8 mouse cellular contexts compared by ENCODE assay signal in the genomic region with DNA sequence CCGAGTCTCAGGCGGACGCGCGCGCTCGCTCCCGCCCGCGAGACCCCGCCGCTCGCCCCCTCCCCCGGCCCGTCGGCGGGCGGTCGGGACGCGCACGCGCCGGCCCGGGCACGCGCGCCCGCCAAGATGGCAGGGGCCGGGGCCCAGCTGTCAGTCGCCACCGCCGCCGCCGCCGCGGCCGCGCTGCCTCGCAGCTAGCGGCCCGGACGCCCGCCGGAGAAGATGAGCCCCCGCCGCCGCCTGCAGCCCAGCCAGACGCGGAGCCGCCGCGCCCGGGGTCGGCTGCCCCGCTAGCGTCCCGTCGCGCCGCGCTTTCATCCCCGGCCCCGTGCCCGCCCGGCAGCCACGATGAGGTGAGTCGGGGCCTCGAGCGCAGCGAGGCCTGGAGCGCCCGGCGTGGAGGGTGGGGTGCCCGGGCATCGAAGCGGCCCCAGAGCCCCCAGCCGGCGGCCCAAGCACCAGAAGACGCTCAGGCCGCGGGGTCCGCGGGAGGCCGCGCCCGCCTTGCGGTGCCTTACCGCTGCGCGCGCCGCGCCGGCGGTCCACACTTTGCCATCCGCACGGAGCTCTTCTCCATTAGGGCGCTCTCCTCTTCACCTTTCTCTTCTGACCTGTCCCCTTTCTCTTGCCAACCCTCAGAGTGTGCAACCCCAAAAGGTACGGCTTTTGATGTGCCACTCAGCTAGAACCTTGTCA. TPM values are rescaled to one million over a fixed set of nuclear protein-coding genes. Genes with fewer than 3 reads are reported as not detected.
DNase-seq lines count a peak whose midpoint lies in the region; ATAC-seq and TF ChIP-seq lines count a peak whose summit lies in the region.

No protein-coding gene starts in this region.

- H3K36me3 ChIP-seq in kidney, adult 2 months (ENCODE audit: control insufficient read depth, insufficient read depth, low read length) = no peaks in the 10 kb centered on the region
- no peaks in the 10 kb centered on the region for H3K36me3 ChIP-seq in ES-Bruce4 (ENCODE audit: control insufficient read depth, insufficient read depth, low read length, poor library complexity, severe bottlenecking)
- no peaks in the 10 kb centered on the region for H3K36me3 ChIP-seq in heart, embryonic 16.5 days (ENCODE audit: control insufficient read depth, insufficient read depth)
- H3K36me3 ChIP-seq in liver, embryonic 11.5 days (ENCODE audit: control insufficient read depth, insufficient read depth, low read length) = no peaks in the 10 kb centered on the region
- no peaks in the 10 kb centered on the region for H3K36me3 ChIP-seq in small intestine, adult 2 months (ENCODE audit: control insufficient read depth, insufficient read depth, low read length)

- H3K4me1 ChIP-seq in kidney, adult 2 months (ENCODE audit: control insufficient read depth, insufficient read depth, low read length) = no peaks in the 10 kb centered on the region; the same call in 1 of the 2 replicates
- no peaks in the 10 kb centered on the region for H3K4me1 ChIP-seq in ES-Bruce4 (ENCODE audit: control insufficient read depth, insufficient read depth, low read length)
- peaks cover 38% of the 10 kb centered on the region for H3K4me1 ChIP-seq in heart, embryonic 16.5 days (ENCODE audit: control insufficient read depth, insufficient read depth, low read length)
- peaks cover 7% of the 10 kb centered on the region; the same call in 1 of the 2 replicates for H3K4me1 ChIP-seq in liver, embryonic 11.5 days (replicated peaks; ENCODE audit: control insufficient read depth, insufficient read depth, low read length)
- H3K4me1 ChIP-seq in small intestine, adult 2 months (ENCODE audit: control insufficient read depth, insufficient read depth, insufficient read length, low read length) = peaks cover 5% of the 10 kb centered on the region; the same call in 1 of the 2 replicates

- peak overlapping the region; percentile 87 for H3K4me2 ChIP-seq in heart, embryonic 16.5 days (ENCODE audit: low read depth, low read length)
- H3K4me2 ChIP-seq in liver, embryonic 11.5 days = peak overlapping the region; percentile 88

- H3K9me3 ChIP-seq in ES-Bruce4 (replicated peaks; ENCODE audit: control insufficient read depth, insufficient read depth, low read length, poor library complexity, severe bottlenecking) = no peaks in the 10 kb centered on the region
- H3K9me3 ChIP-seq in heart, embryonic 16.5 days (replicated peaks; ENCODE audit: control insufficient read depth, low read length) = no peaks in the 10 kb centered on the region
- H3K9me3 ChIP-seq in liver, embryonic 11.5 days (ENCODE audit: control insufficient read depth, low read length) = no peaks in the 10 kb centered on the region

- no peak for TF ChIP-seq CTCF in kidney, adult 2 months (conservative IDR thresholded peaks at IDR 0.05; ENCODE audit: insufficient read depth, insufficient read length, low read depth, low read length)
- no peak for TF ChIP-seq CTCF in ES-Bruce4 (IDR thresholded peaks at IDR 0.05; ENCODE audit: low read depth, low read length)
- no peak for TF ChIP-seq CTCF in small intestine, adult 2 months (IDR thresholded peaks at IDR 0.05; ENCODE audit: extremely low read depth, insufficient read length, insufficient replicate concordance, low read depth, low read length)

- peak overlapping the region; percentile 99 for H3K9ac ChIP-seq in ES-Bruce4 (ENCODE audit: low read depth, poor library complexity, severe bottlenecking)
- peak overlapping the region; percentile 90 for H3K9ac ChIP-seq in heart, embryonic 16.5 days (ENCODE audit: low read length)
- H3K9ac ChIP-seq in liver, embryonic 11.5 days (ENCODE audit: low read depth, low read length) = peak overlapping the region; percentile 83

- no peak for TF ChIP-seq POLR2A in kidney, adult 2 months (IDR thresholded peaks at IDR 0.05; ENCODE audit: low read depth, low read length)
- no peak for TF ChIP-seq POLR2A in ES-Bruce4 (IDR thresholded peaks at IDR 0.05; ENCODE audit: insufficient read depth, low read length)
- TF ChIP-seq POLR2A in small intestine, adult 2 months (IDR thresholded peaks at IDR 0.05; ENCODE audit: low read depth, low read length) = no peak

- peak; percentile 22 for DNase-seq in kidney, adult 2 months
- DNase-seq in kidney, postnatal 10 days = no peak
- DNase-seq in cerebellum, adult 8-10 months = peak; percentile 43
- DNase-seq in liver, embryonic 11.5 days (ENCODE audit: low spot score) = peak; percentile 63
- DNase-seq in ovary, postnatal 36 days (ENCODE audit: low spot score) = no peak

- WGBS in kidney, adult 2 months = 2% methylated on average over 99 of the region's 100 CpGs
- WGBS in heart, embryonic 16.5 days = under 1% methylated on average over 97 of the region's 100 CpGs
- 0% methylated on average over 79 of the region's 100 CpGs for WGBS in liver, embryonic 11.5 days
- WGBS in small intestine, adult 2 months = 2% methylated on average over 100 of the region's 100 CpGs

- H3K27me3 ChIP-seq in kidney, adult 2 months (replicated peaks; ENCODE audit: control insufficient read depth, insufficient read depth, low read length) = no peaks in the 10 kb centered on the region
- peaks cover 4% of the 10 kb centered on the region for H3K27me3 ChIP-seq in ES-Bruce4 (ENCODE audit: control insufficient read depth, insufficient read depth, low read length, poor library complexity, severe bottlenecking)
- peaks cover 2% of the 10 kb centered on the region; the same call in 1 of the 2 replicates for H3K27me3 ChIP-seq in heart, embryonic 16.5 days (ENCODE audit: control insufficient read depth, insufficient read depth, low read length)
- peaks cover 10% of the 10 kb centered on the region for H3K27me3 ChIP-seq in liver, embryonic 11.5 days (replicated peaks; ENCODE audit: control insufficient read depth, insufficient read depth, low read length)
- peaks cover 16% of the 10 kb centered on the region; the same call in 1 of the 2 replicates for H3K27me3 ChIP-seq in small intestine, adult 2 months (ENCODE audit: control insufficient read depth, insufficient read depth, low read length)

- no peak overlapping the region for H3K27ac ChIP-seq in kidney, adult 2 months (ENCODE audit: insufficient read depth, low read depth, low read length)
- H3K27ac ChIP-seq in ES-Bruce4 (ENCODE audit: insufficient read depth, low read length) = no peak overlapping the region
- H3K27ac ChIP-seq in heart, embryonic 16.5 days (ENCODE audit: low read length) = peak overlapping the region; percentile 83
- no peak overlapping the region; the same call in 1 of the 2 replicates for H3K27ac ChIP-seq in liver, embryonic 11.5 days (ENCODE audit: low read depth, low read length)
- H3K27ac ChIP-seq in small intestine, adult 2 months (ENCODE audit: insufficient read depth, low read depth, low read length) = no peak overlapping the region

- TF ChIP-seq EP300 in ES-Bruce4 (IDR thresholded peaks at IDR 0.05; ENCODE audit: insufficient read depth, low read depth, low read length) = no peak

- H3K4me3 ChIP-seq in kidney, adult 2 months (ENCODE audit: insufficient read depth, low read depth, low read length) = peak overlapping the region; percentile 62
- peak overlapping the region; percentile 100 for H3K4me3 ChIP-seq in ES-Bruce4 (ENCODE audit: low read depth, low read length)
- H3K4me3 ChIP-seq in heart, embryonic 16.5 days (ENCODE audit: low read length) = peak overlapping the region; percentile 82
- peak overlapping the region; percentile 86 for H3K4me3 ChIP-seq in liver, embryonic 11.5 days (ENCODE audit: low read depth, low read length)
- H3K4me3 ChIP-seq in small intestine, adult 2 months (ENCODE audit: low read depth, low read length) = peak overlapping the region; percentile 71

- peak; percentile 71 for ATAC-seq in heart, embryonic 16.5 days (replicated peaks; ENCODE audit: extremely low read depth, insufficient read depth, low FRiP score)
- peak; percentile 69 for ATAC-seq in liver, embryonic 11.5 days (replicated peaks; ENCODE audit: low FRiP score)

RNA-seq across cellular contexts. Expression of a gene that starts 0.5 kb away (rescaled TPM):
- polyA plus RNA-seq in kidney, adult 2 months (2012; rRNA removed) = 19.1 and 33.3 TPM in 2 replicates
- 40.5 and 48.2 TPM in 2 replicates for polyA plus RNA-seq in ES-Bruce4 (2011; ENCODE audit: insufficient read depth, insufficient read length, low read depth, missing spikeins)
- 25.8 and 31.0 TPM in 2 replicates for polyA plus RNA-seq in heart, embryonic 16.5 days (2015; fragmentation: Nextera tagmentation; extraction: Ambion mirVana)
- 27.3 and 29.7 TPM in 2 replicates for polyA plus RNA-seq in liver, embryonic 11.5 days (2014; fragmentation: Nextera tagmentation; extraction: Ambion mirVana)
- polyA plus RNA-seq in small intestine, adult 2 months (2012; rRNA removed) = 12.2 and 22.7 TPM in 2 replicates

Comparison
In these comparisons a context has a peak if more than half of its experiments do, and no peak if none do; other contexts are left out.
1. DNase-seq: peak in kidney, adult 2 months (single experiment), cerebellum, adult 8-10 months (single experiment) and liver, embryonic 11.5 days (single experiment); none in kidney, postnatal 10 days (single experiment) and ovary, postnatal 36 days (single experiment).
2. Peak in every context shown above with its lines, with median percentiles within 50 percentile points of each other: H3K4me3 ChIP-seq and H3K9ac ChIP-seq.